Mouse (Mus musculus): Measurements from ENCODE around the gene Fbxw11.

DNA sequence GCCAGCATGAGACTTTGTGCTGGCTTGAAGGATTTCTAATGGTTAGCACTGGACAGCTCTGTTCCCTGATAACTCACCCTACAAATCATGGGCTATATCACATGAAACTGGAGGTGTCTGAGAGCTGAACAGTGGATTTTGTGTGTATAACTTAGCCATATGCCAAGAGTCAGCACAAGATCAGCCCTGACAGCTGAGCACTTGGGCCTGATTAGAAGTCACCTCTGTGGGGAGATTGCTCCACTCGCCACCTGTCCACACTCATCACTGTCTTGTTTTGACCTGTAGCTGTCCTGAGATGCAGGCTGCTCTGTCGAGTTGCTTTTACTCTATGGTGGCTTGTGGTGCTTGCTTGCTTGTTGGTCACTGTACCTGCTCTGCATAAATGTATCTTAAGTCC, 93.8 kb downstream of the Fbxw11 start:
- no peak for TF ChIP-seq CHD2 (IDR thresholded peaks at IDR 0.05; ENCODE audit: low read depth, low read length)
- no peak for TF ChIP-seq HCFC1 (IDR thresholded peaks at IDR 0.05; ENCODE audit: borderline replicate concordance, insufficient read depth, low read length)
- TF ChIP-seq MAFK (IDR thresholded peaks at IDR 0.05; ENCODE audit: insufficient read depth, low read depth, low read length) = no peak
- no peak for TF ChIP-seq ZNF384 (IDR thresholded peaks at IDR 0.05; ENCODE audit: low read depth, low read length)
- TF ChIP-seq ZC3H11A (IDR thresholded peaks at IDR 0.05; ENCODE audit: borderline replicate concordance, low read depth, low read length) = no peak
